Mouse (Mus musculus) frontal cortex, adult (tissue): ENCODE measurements around the gene Ptpa.

Source experiments
- ATAC-seq: cut with Nextera tagmentation; 2 replicates; pipeline ENCODE4 v1.9.2; 2017; ENCODE audit warnings: mild to moderate bottlenecking, moderate library complexity, mixed read lengths; ENCODE audit not compliant: low TSS enrichment

The Ptpa gene

GRCm38 (mm10) chr2:30415936-30416648 is at the start of gene Ptpa:
TSS of gene Ptpa (plus strand) at chr2:30416039.
- ATAC-seq, result peak; percentile 71

- no peak for ATAC-seq
Observed at GRCm38 (mm10) chr2:30366203-30366602, 49.6 kb upstream of the Ptpa start.

GRCm38 (mm10) chr2:30371544-30371943 is 44.3 kb upstream of the Ptpa start:
- no peak for ATAC-seq

GRCm38 (mm10) chr2:30372726-30373125 is 43.1 kb upstream of the Ptpa start:
- ATAC-seq, result no peak

GRCm38 (mm10) chr2:30375893-30376292 is 39.9 kb upstream of the Ptpa start:
- ATAC-seq, result no peak

- ATAC-seq, result no peak
Observed at GRCm38 (mm10) chr2:30377721-30378120, 38.1 kb upstream of the Ptpa start.

GRCm38 (mm10) chr2:30379307-30379706 is 36.5 kb upstream of the Ptpa start:
- ATAC-seq, result no peak

GRCm38 (mm10) chr2:30380564-30381376 is 35.1 kb upstream of the Ptpa start:
- peak; percentile 41 for ATAC-seq

- ATAC-seq, result no peak
Observed at GRCm38 (mm10) chr2:30381377-30381725, 34.5 kb upstream of the Ptpa start.

GRCm38 (mm10) chr2:30384814-30385213 is 31.0 kb upstream of the Ptpa start:
- peak; percentile 29 for ATAC-seq

GRCm38 (mm10) chr2:30385591-30385990 is 30.2 kb upstream of the Ptpa start:
- no peak for ATAC-seq

GRCm38 (mm10) chr2:30386913-30387312 is 28.9 kb upstream of the Ptpa start:
- ATAC-seq, result no peak

GRCm38 (mm10) chr2:30389000-30389399 is 26.8 kb upstream of the Ptpa start:
- no peak for ATAC-seq

- peak; percentile 93 for ATAC-seq
Observed at GRCm38 (mm10) chr2:30392114-30392576, 23.7 kb upstream of the Ptpa start, which contains the start of gene Dolpp1. TSS of gene Dolpp1 (plus strand) at chr2:30392254.

- peak; percentile 51 for ATAC-seq
Observed at GRCm38 (mm10) chr2:30392577-30393369, 23.1 kb upstream of the Ptpa start.

GRCm38 (mm10) chr2:30393370-30393656 is 22.5 kb upstream of the Ptpa start:
- no peak for ATAC-seq

- no peak for ATAC-seq
Observed at GRCm38 (mm10) chr2:30395757-30396156, 20.1 kb upstream of the Ptpa start.

- no peak for ATAC-seq
Observed at GRCm38 (mm10) chr2:30396246-30396645, 19.6 kb upstream of the Ptpa start.

GRCm38 (mm10) chr2:30397986-30398512 is 17.8 kb upstream of the Ptpa start:
- no peak for ATAC-seq

- ATAC-seq, result peak; percentile 10; the same call in 1 of the 2 replicates
Observed at GRCm38 (mm10) chr2:30399191-30400171, 16.4 kb upstream of the Ptpa start.

GRCm38 (mm10) chr2:30401581-30401980 is 14.3 kb upstream of the Ptpa start:
- no peak for ATAC-seq
